In the genomic region with DNA sequence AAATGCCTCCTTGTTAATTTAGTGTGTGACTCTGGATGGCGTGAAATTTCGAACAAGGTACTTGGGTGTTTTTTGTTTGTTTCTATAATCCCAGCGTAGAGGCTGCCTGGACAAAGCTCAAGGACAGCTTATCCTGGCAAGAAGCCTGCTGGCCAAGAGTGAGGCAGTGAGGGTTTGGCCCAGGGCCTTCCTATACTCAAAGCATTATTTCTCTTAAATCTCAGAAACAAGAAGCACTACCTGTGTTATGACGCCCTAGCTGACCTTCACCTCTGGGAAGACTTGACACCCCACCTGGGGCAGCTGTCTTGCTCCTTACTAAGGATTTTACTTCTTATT, we compare ENCODE assay signal across 8 mouse cellular contexts. TPM values are rescaled to one million over a fixed set of nuclear protein-coding genes. Genes with fewer than 3 reads are reported as not detected.
DNase-seq lines count a peak whose midpoint lies in the region; ATAC-seq and TF ChIP-seq lines count a peak whose summit lies in the region.

No protein-coding gene starts in this region.

- ATAC-seq in heart, embryonic 11.5 days (replicated peaks; ENCODE audit: insufficient number of reproducible peaks, low FRiP score, low TSS enrichment): no peak
- ATAC-seq in lung, embryonic 16.5 days (ENCODE audit: low read depth): no peak

- no peak overlapping the region for H3K27ac ChIP-seq in cortical plate, adult 2 months (ENCODE audit: insufficient read depth, low read length)
- peak overlapping the region; percentile 99 for H3K27ac ChIP-seq in heart, embryonic 11.5 days (ENCODE audit: low read depth, low read length)
- peak overlapping the region; percentile 99 for H3K27ac ChIP-seq in lung, embryonic 16.5 days (ENCODE audit: low read length)

- peak overlapping the region; percentile 81 for H3K9ac ChIP-seq in heart, embryonic 11.5 days (ENCODE audit: low read depth, low read length)
- H3K9ac ChIP-seq in lung, embryonic 16.5 days (ENCODE audit: low read length): peak overlapping the region; percentile 92

- peak; percentile 70 for DNase-seq in urinary bladder, postnatal 14 days (ENCODE audit: low spot score)
- no peak for DNase-seq in urinary bladder, postnatal 10 days (ENCODE audit: low spot score)
- peak; percentile 85 for DNase-seq in kidney, adult 9 months
- peak; percentile 26 for DNase-seq in retina, postnatal 1 day
- DNase-seq in spleen, postnatal 36 days (ENCODE audit: low spot score in 2 of 2): no peak

- H3K36me3 ChIP-seq in heart, embryonic 11.5 days (ENCODE audit: control insufficient read depth, insufficient read depth, low read length): peaks cover 6% of the 10 kb centered on the region
- H3K36me3 ChIP-seq in lung, embryonic 16.5 days (ENCODE audit: control insufficient read depth, insufficient read depth, low read length): peaks cover 9% of the 10 kb centered on the region

- H3K4me3 ChIP-seq in cortical plate, adult 2 months (ENCODE audit: insufficient read depth, low read length): peak overlapping the region; percentile 69
- H3K4me3 ChIP-seq in heart, embryonic 11.5 days (ENCODE audit: low read depth, low read length): peak overlapping the region; percentile 62
- peak overlapping the region; percentile 77 for H3K4me3 ChIP-seq in lung, embryonic 16.5 days (ENCODE audit: low read length)

- TF ChIP-seq CTCF in cortical plate, adult 2 months (IDR thresholded peaks at IDR 0.05; ENCODE audit: extremely low read depth, insufficient read depth, low read length): no peak

- H3K4me2 ChIP-seq in heart, embryonic 11.5 days: peak overlapping the region; percentile 71
- peak overlapping the region; percentile 65 for H3K4me2 ChIP-seq in lung, embryonic 16.5 days (ENCODE audit: low read depth, low read length)

- WGBS in heart, embryonic 11.5 days (ENCODE audit: insufficient replicate concordance): 46% methylated on average over 4 of the region's 4 CpGs
- 14% methylated on average over 4 of the region's 4 CpGs for WGBS in lung, embryonic 16.5 days

- no peaks in the 10 kb centered on the region for H3K27me3 ChIP-seq in heart, embryonic 11.5 days (ENCODE audit: control insufficient read depth, insufficient read depth, low read length)
- H3K27me3 ChIP-seq in lung, embryonic 16.5 days (ENCODE audit: control insufficient read depth, insufficient read depth, low read depth, low read length): no peaks in the 10 kb centered on the region

- no peaks in the 10 kb centered on the region for H3K9me3 ChIP-seq in heart, embryonic 11.5 days (replicated peaks; ENCODE audit: control insufficient read depth, low read length)
- H3K9me3 ChIP-seq in lung, embryonic 16.5 days (ENCODE audit: control insufficient read depth, low read length): no peaks in the 10 kb centered on the region

- peaks cover 1% of the 10 kb centered on the region; the same call in 1 of the 2 replicates for H3K4me1 ChIP-seq in cortical plate, adult 2 months (ENCODE audit: control insufficient read depth, insufficient read depth, low read length)
- 0 out of 2 replicates have a peak, but pooled peaks cover 3% of the 10 kb centered on the region for H3K4me1 ChIP-seq in heart, embryonic 11.5 days (ENCODE audit: control insufficient read depth, insufficient read depth, low read length)
- peaks cover 17% of the 10 kb centered on the region for H3K4me1 ChIP-seq in lung, embryonic 16.5 days (replicated peaks; ENCODE audit: control insufficient read depth, insufficient read depth, low read length)

- no peak for TF ChIP-seq POLR2A in cortical plate, adult 2 months (IDR thresholded peaks at IDR 0.05; ENCODE audit: extremely low read depth, insufficient read depth, low read length)

RNA-seq across cellular contexts. Expression of gene Cflar, which starts 2.6 kb away (rescaled TPM):
- 13.2 and 14.7 TPM in 2 replicates for polyA plus RNA-seq in cortical plate, adult 2 months (2012; rRNA removed)
- 26.7 and 32.6 TPM in 2 replicates for polyA plus RNA-seq in heart, embryonic 11.5 days (2014; fragmentation: Nextera tagmentation; extraction: Ambion mirVana)
- 42.5 and 47.0 TPM in 2 replicates for polyA plus RNA-seq in lung, embryonic 16.5 days (2015; fragmentation: Nextera tagmentation; extraction: Ambion mirVana)

RNA-seq across cellular contexts. Expression of gene Als2cr12, which starts 18.1 kb away (rescaled TPM):
- polyA plus RNA-seq in cortical plate, adult 2 months (2012; rRNA removed): not detected in 2 replicates
- not detected in 2 replicates for polyA plus RNA-seq in heart, embryonic 11.5 days (2014; fragmentation: Nextera tagmentation; extraction: Ambion mirVana)
- polyA plus RNA-seq in lung, embryonic 16.5 days (2015; fragmentation: Nextera tagmentation; extraction: Ambion mirVana): 0.23 TPM in 1 of 2 replicates, not detected in the other

Comparison
In these comparisons a context has a peak if more than half of its experiments do, and no peak if none do; other contexts are left out.
1. DNase-seq: peak in urinary bladder, postnatal 14 days (single experiment), kidney, adult 9 months (single experiment) and retina, postnatal 1 day (single experiment); none in urinary bladder, postnatal 10 days (single experiment) and spleen, postnatal 36 days (0 of 2).
2. Peak in every context shown above with its lines, with median percentiles within 50 percentile points of each other: H3K4me3 ChIP-seq.